Mouse (Mus musculus) stomach, embryonic 16.5 days (tissue): Measurements from ENCODE around the gene Lemd2. TPM values are rescaled to one million over a fixed set of nuclear protein-coding genes. Genes with fewer than 3 reads are reported as not detected.

Experiments
- ATAC-seq: fragments of 200-750 bp; cut with Nextera tagmentation; 2 replicates; pipeline ENCODE4 v1.8.0; 2017; ENCODE audit warnings: moderate number of reproducible peaks, moderate TSS enrichment; ENCODE audit not compliant: insufficient read depth, low FRiP score
- H3K27ac ChIP-seq: fragments of 300-500 bp; sonication (generic); 2 replicates; pipeline ENCODE4 v1.5.1; 2014; ENCODE audit warnings: low read length
- H3K27me3 ChIP-seq: fragments of 300-500 bp; sonication (generic); 2 replicates; pipeline ENCODE4 v1.6.1; 2014; ENCODE audit warnings: low read length, control low read depth, mixed read lengths; ENCODE audit not compliant: control insufficient read depth, insufficient read depth
- H3K36me3 ChIP-seq: fragments of 300-500 bp; sonication (generic); 2 replicates; pipeline ENCODE4 v1.6.1; 2014; ENCODE audit warnings: low read length; ENCODE audit not compliant: control insufficient read depth, insufficient read depth
- H3K4me1 ChIP-seq: fragments of 300-500 bp; sonication (generic); 2 replicates; pipeline ENCODE4 v1.6.1; 2014; ENCODE audit warnings: low read length, control low read depth, mixed read lengths; ENCODE audit not compliant: control insufficient read depth, insufficient read depth
- H3K4me2 ChIP-seq: fragments of 300-500 bp; sonication (generic); 2 replicates; pipeline ENCODE4 v1.6.1; 2014; ENCODE audit warnings: low read depth, low read length, mixed read lengths
- H3K4me3 ChIP-seq: fragments of 300-500 bp; sonication (generic); replicated peaks from 2 replicates; pipeline ENCODE4 v1.5.1; 2014; ENCODE audit warnings: mild to moderate bottlenecking, low read length
- H3K9ac ChIP-seq: fragments of 300-500 bp; sonication (generic); 2 replicates; pipeline ENCODE4 v1.6.1; 2014; ENCODE audit warnings: low read length
- H3K9me3 ChIP-seq: fragments of 300-500 bp; sonication (generic); replicated peaks from 2 replicates; pipeline ENCODE4 v1.6.1; 2016; ENCODE audit warnings: low read length, control low read depth; ENCODE audit not compliant: control insufficient read depth
- WGBS: fragments of 180-500 bp; shearing (Covaris S2); extraction: QIAGEN DNeasy Blood & Tissue Kit; methylation state at CpG from one replicate; pipeline ENCODE4 v1.1.7; 2014; 5-methylcytosine and 5-hydroxymethylcytosine counted together
- polyA plus RNA-seq: library from polyadenylated mRNA; unstranded; fragments of >200 nt; fragmentation: Nextera tagmentation; extraction: Ambion mirVana; gene quantifications from 2 replicates; pipeline ENCODE4 v1.2.1, GENCODE M21; 2015

The Lemd2 gene
- polyA plus RNA-seq, 1 experiment from 2014 or later = 9.5 TPM

- H3K27me3 ChIP-seq = no peaks in the 10 kb centered on the region
- H3K27ac ChIP-seq = no peak overlapping the region
- H3K9ac ChIP-seq = no peak overlapping the region
- no peak overlapping the region for H3K4me2 ChIP-seq
- WGBS = 83% methylated on average over 6 of the region's 6 CpGs
- ATAC-seq = no peak
- peaks cover 8% of the 10 kb centered on the region; the same call in 1 of the 2 replicates for H3K4me1 ChIP-seq
- H3K36me3 ChIP-seq = no peaks in the 10 kb centered on the region
- H3K9me3 ChIP-seq = no peaks in the 10 kb centered on the region
- no peak overlapping the region for H3K4me3 ChIP-seq
Observed at GRCm38 (mm10) chr17:27158439-27158838, 45.8 kb downstream of the Lemd2 start.

DNA sequence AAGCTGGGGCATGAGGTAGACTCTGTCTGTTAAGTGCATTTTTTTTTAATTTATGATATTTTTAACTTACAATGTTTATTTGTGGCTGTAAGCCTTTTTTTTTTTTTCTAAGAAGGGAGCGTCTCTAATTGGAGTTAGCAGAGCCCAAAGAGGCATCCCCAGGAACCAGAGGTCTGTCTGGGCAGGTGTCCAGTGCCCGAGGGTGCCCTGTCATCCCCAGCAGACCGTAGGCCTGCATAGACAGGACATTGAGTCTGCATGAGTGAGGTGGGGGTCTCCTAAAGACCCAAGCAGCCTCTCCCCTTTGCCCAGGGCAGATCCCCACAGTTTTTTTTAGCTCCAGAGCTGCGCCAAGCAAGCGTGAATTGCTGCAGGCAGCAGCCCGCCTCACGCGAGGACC lies 48.5 kb downstream of the Lemd2 start:
- no peaks in the 10 kb centered on the region for H3K36me3 ChIP-seq
- ATAC-seq = no peak
- no peak overlapping the region for H3K4me2 ChIP-seq
- H3K4me1 ChIP-seq = peaks cover 16% of the 10 kb centered on the region; the same call in 1 of the 2 replicates
- no peaks in the 10 kb centered on the region for H3K27me3 ChIP-seq
- H3K9me3 ChIP-seq = no peaks in the 10 kb centered on the region
- H3K4me3 ChIP-seq = no peak overlapping the region
- H3K9ac ChIP-seq = no peak overlapping the region
- WGBS = 76% methylated on average over 8 of the region's 8 CpGs
- H3K27ac ChIP-seq = no peak overlapping the region

- Histone ChIP-seq H3K9me3 (no peaks in the 10 kb centered on the region), H3K27ac (peak overlapping the region; percentile 93; the same call in 1 of the 2 replicates), H3K27me3 (no peaks in the 10 kb centered on the region), H3K36me3 (no peaks in the 10 kb centered on the region), H3K4me1 (peaks cover 16% of the 10 kb centered on the region; the same call in 1 of the 2 replicates), H3K4me2 (no peak overlapping the region), H3K4me3 (no peak overlapping the region), H3K9ac (no peak overlapping the region)
- 74% methylated on average over 6 of the region's 6 CpGs for WGBS
- no peak for ATAC-seq
Observed at GRCm38 (mm10) chr17:27154881-27155280, 49.4 kb downstream of the Lemd2 start.

GRCm38 (mm10) chr17:27154256-27154655 lies 50.0 kb downstream of the Lemd2 start:
- H3K4me1 ChIP-seq = peaks cover 16% of the 10 kb centered on the region; the same call in 1 of the 2 replicates
- H3K9me3 ChIP-seq = no peaks in the 10 kb centered on the region
- no peak for ATAC-seq
- no peak overlapping the region for H3K4me2 ChIP-seq
- H3K27ac ChIP-seq = peak overlapping the region; percentile 93
- no peaks in the 10 kb centered on the region for H3K27me3 ChIP-seq
- WGBS = 85% methylated on average over 14 of the region's 14 CpGs
- H3K9ac ChIP-seq = no peak overlapping the region; the same call in 1 of the 2 replicates
- H3K36me3 ChIP-seq = no peaks in the 10 kb centered on the region
- no peak overlapping the region for H3K4me3 ChIP-seq

DNA sequence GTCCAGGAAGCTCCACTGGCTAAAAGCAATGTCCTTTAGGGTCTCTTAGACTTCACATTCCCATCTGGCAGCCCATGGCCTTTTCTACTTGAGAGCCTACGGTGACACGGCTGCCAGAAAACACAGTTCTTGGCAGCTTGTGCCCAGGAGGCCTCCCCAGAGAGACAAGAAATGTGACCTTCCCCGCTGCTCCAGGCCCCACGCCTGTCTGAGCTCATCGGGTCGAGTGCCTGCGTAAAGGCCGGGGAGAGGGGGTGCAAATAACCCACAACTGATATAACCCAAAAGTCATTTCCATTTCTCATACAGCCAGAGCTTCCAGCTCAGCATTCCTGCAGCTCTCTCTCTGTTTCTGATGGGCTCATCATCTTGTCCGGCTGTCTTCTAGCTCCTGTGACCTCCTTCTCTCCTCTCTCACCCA lies 50.5 kb downstream of the Lemd2 start:
- ATAC-seq = no peak
- Histone ChIP-seq H3K9ac (peak overlapping the region; percentile 43), H3K9me3 (no peaks in the 10 kb centered on the region), H3K27me3 (no peaks in the 10 kb centered on the region), H3K4me3 (no peak overlapping the region), H3K4me2 (no peak overlapping the region), H3K4me1 (peaks cover 16% of the 10 kb centered on the region; the same call in 1 of the 2 replicates), H3K27ac (peak overlapping the region; percentile 93), H3K36me3 (no peaks in the 10 kb centered on the region)
- 47% methylated on average over 9 of the region's 9 CpGs for WGBS

GRCm38 (mm10) chr17:27152976-27153723 lies 51.1 kb downstream of the Lemd2 start:
- Histone ChIP-seq H3K27me3 (no peaks in the 10 kb centered on the region), H3K9me3 (no peaks in the 10 kb centered on the region), H3K4me3 (no peak overlapping the region), H3K36me3 (no peaks in the 10 kb centered on the region), H3K4me1 (peaks cover 16% of the 10 kb centered on the region; the same call in 1 of the 2 replicates), H3K9ac (peak overlapping the region; percentile 43), H3K4me2 (no peak overlapping the region), H3K27ac (peak overlapping the region; percentile 93)
- ATAC-seq = peak; percentile 69
- 41% methylated on average over 8 of the region's 8 CpGs for WGBS

DNA sequence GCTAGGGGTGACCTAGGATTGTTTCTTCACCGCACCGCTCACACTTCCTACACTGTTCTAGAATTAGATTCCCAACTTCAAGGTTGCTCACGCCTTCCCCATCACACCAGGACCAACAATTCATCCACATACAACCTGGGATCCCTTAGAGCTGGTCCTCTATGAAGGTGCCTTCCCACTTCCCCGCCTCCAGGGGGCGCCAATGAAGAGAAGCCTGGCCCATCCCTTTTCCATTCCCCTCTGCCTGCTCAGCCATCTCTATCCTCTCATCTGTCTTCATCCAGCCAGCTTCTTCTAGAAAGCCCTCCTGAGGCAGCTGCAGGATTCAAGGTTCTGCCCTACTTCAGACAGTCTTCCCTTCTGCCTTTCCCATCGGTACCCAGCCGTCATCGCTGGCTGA lies 52.9 kb downstream of the Lemd2 start:
- no peaks in the 10 kb centered on the region for H3K27me3 ChIP-seq
- H3K4me2 ChIP-seq = no peak overlapping the region
- H3K4me1 ChIP-seq = peaks cover 16% of the 10 kb centered on the region; the same call in 1 of the 2 replicates
- WGBS = 70% methylated on average over 8 of the region's 8 CpGs
- no peaks in the 10 kb centered on the region for H3K9me3 ChIP-seq
- no peaks in the 10 kb centered on the region for H3K36me3 ChIP-seq
- no peak overlapping the region for H3K4me3 ChIP-seq
- H3K9ac ChIP-seq = no peak overlapping the region
- ATAC-seq = no peak
- no peak overlapping the region for H3K27ac ChIP-seq

GRCm38 (mm10) chr17:27150871-27151270 lies 53.4 kb downstream of the Lemd2 start:
- Histone ChIP-seq H3K4me3 (no peak overlapping the region), H3K9me3 (no peaks in the 10 kb centered on the region), H3K27me3 (no peaks in the 10 kb centered on the region), H3K4me1 (peaks cover 21% of the 10 kb centered on the region; the same call in 1 of the 2 replicates), H3K27ac (no peak overlapping the region), H3K4me2 (no peak overlapping the region), H3K36me3 (no peaks in the 10 kb centered on the region), H3K9ac (no peak overlapping the region)
- WGBS = 66% methylated on average over 7 of the region's 7 CpGs
- no peak for ATAC-seq

GRCm38 (mm10) chr17:27146323-27146923 lies 57.8 kb downstream of the Lemd2 start:
- no peak overlapping the region for H3K27ac ChIP-seq
- H3K36me3 ChIP-seq = no peaks in the 10 kb centered on the region
- no peaks in the 10 kb centered on the region for H3K9me3 ChIP-seq
- no peak overlapping the region for H3K4me2 ChIP-seq
- no peak overlapping the region for H3K9ac ChIP-seq
- peaks cover 11% of the 10 kb centered on the region; the same call in 1 of the 2 replicates for H3K4me1 ChIP-seq
- ATAC-seq = no peak
- H3K4me3 ChIP-seq = no peak overlapping the region
- H3K27me3 ChIP-seq = no peaks in the 10 kb centered on the region
- WGBS = 12% methylated on average over 8 of the region's 8 CpGs
